Mouse (Mus musculus) heart, embryonic 16.5 days (tissue): ENCODE data around the gene Ercc2. TPM values are rescaled to one million over a fixed set of nuclear protein-coding genes. Genes with fewer than 3 reads are reported as not detected.

Experiments used
- ATAC-seq: fragments of 200-750 bp; cut with Nextera tagmentation; replicated peaks from 2 replicates; pipeline ENCODE4 v1.8.0; 2017; ENCODE audit warnings: moderate number of reproducible peaks; ENCODE audit not compliant: insufficient read depth, low FRiP score; ENCODE audit errors: extremely low read depth
- H3K27ac ChIP-seq: fragments of 300-500 bp; sonication (generic); 2 replicates; pipeline ENCODE4 v1.5.1; 2014; ENCODE audit warnings: mild to moderate bottlenecking, low read length, control low read depth, moderate library complexity
- H3K27me3 ChIP-seq: fragments of 300-500 bp; sonication (generic); 2 replicates; pipeline ENCODE4 v1.6.1; 2014; ENCODE audit warnings: low read length, mixed read lengths; ENCODE audit not compliant: control insufficient read depth, insufficient read depth
- H3K36me3 ChIP-seq: fragments of 300-500 bp; sonication (generic); 2 replicates; pipeline ENCODE4 v1.6.1; 2014; ENCODE audit not compliant: control insufficient read depth, insufficient read depth
- H3K4me1 ChIP-seq: fragments of 300-500 bp; sonication (generic); 2 replicates; pipeline ENCODE4 v1.6.1; 2014; ENCODE audit warnings: low read length, mixed read lengths; ENCODE audit not compliant: control insufficient read depth, insufficient read depth
- H3K4me2 ChIP-seq: fragments of 300-500 bp; sonication (generic); 2 replicates; pipeline ENCODE4 v1.6.1; 2014; ENCODE audit warnings: low read depth, mild to moderate bottlenecking, control low read depth, low read length
- H3K4me3 ChIP-seq: fragments of 300-500 bp; sonication (generic); 2 replicates; pipeline ENCODE4 v1.5.1; 2014; ENCODE audit warnings: mild to moderate bottlenecking, control low read depth, low read length
- H3K9ac ChIP-seq: fragments of 300-500 bp; sonication (generic); 2 replicates; pipeline ENCODE4 v1.6.1; 2014; ENCODE audit warnings: low read length, control low read depth
- H3K9me3 ChIP-seq: fragments of 300-500 bp; sonication (generic); replicated peaks from 2 replicates; pipeline ENCODE4 v1.6.1; 2016; ENCODE audit warnings: low read length; ENCODE audit not compliant: control insufficient read depth
- WGBS: fragments of 180-500 bp; shearing (Covaris S2); extraction: QIAGEN DNeasy Blood & Tissue Kit; methylation state at CpG from one replicate; pipeline ENCODE4 v1.1.7; 2014; 5-methylcytosine and 5-hydroxymethylcytosine counted together
- polyA plus RNA-seq: library from polyadenylated mRNA; unstranded; fragments of >200 nt; fragmentation: Nextera tagmentation; extraction: Ambion mirVana; gene quantifications from 2 replicates; pipeline ENCODE4 v1.2.1, GENCODE M21; 2015

Gene Ercc2
- polyA plus RNA-seq, result 11.1 and 12.8 TPM in 2 replicates

- H3K9me3 ChIP-seq, result no peaks in the 10 kb centered on the region
- ATAC-seq, result peak; percentile 96
- H3K4me1 ChIP-seq, result peaks cover 17% of the 10 kb centered on the region
- peak within 1 kb of the TSS; percentile 91 for H3K4me3 ChIP-seq
- peak within 1 kb of the TSS; percentile 84 for H3K9ac ChIP-seq
- no peaks in the 10 kb centered on the region for H3K27me3 ChIP-seq
- peaks cover 22% of the 10 kb centered on the region for H3K36me3 ChIP-seq
- H3K4me2 ChIP-seq, result peak within 1 kb of the TSS; percentile 84
- H3K27ac ChIP-seq, result peak within 1 kb of the TSS; percentile 41; the same call in 1 of the 2 replicates
- WGBS, result 5% methylated on average over 48 of the region's 48 CpGs
Observed at GRCm38 (mm10) chr7:19381377-19382165, at the start of gene Ercc2. Gene Ercc2 (plus strand): TSS chr7:19382010.

- Histone ChIP-seq H3K9me3 (no peaks in the 10 kb centered on the region), H3K36me3 (no peaks in the 10 kb centered on the region), H3K4me1 (peaks cover 14% of the 10 kb centered on the region), H3K4me2 (peak overlapping the region; percentile 73), H3K27me3 (no peaks in the 10 kb centered on the region), H3K4me3 (peak overlapping the region; percentile 63), H3K27ac (peak overlapping the region; percentile 89), H3K9ac (peak overlapping the region; percentile 83)
- WGBS, result 0% methylated on average over 52 of the region's 52 CpGs
- peak; percentile 76 for ATAC-seq
Observed at GRCm38 (mm10) chr7:19332709-19333352, 49.0 kb upstream of the Ercc2 start.

GRCm38 (mm10) chr7:19335583-19335982 lies 46.2 kb upstream of the Ercc2 start:
- Histone ChIP-seq H3K36me3 (no peaks in the 10 kb centered on the region), H3K4me2 (no peak overlapping the region), H3K4me3 (no peak overlapping the region), H3K27ac (no peak overlapping the region), H3K27me3 (no peaks in the 10 kb centered on the region), H3K4me1 (peaks cover 15% of the 10 kb centered on the region), H3K9ac (no peak overlapping the region), H3K9me3 (no peaks in the 10 kb centered on the region)
- ATAC-seq, result no peak
- WGBS, result 48% methylated on average over 3 of the region's 3 CpGs

- WGBS, result 54% methylated on average over 10 of the region's 10 CpGs
- Histone ChIP-seq H3K36me3 (no peaks in the 10 kb centered on the region), H3K27ac (peak overlapping the region; percentile 12), H3K27me3 (no peaks in the 10 kb centered on the region), H3K9me3 (no peaks in the 10 kb centered on the region), H3K4me3 (no peak overlapping the region), H3K4me2 (no peak overlapping the region), H3K9ac (no peak overlapping the region), H3K4me1 (peaks cover 23% of the 10 kb centered on the region)
- ATAC-seq, result no peak
Observed at GRCm38 (mm10) chr7:19337122-19337521, 44.7 kb upstream of the Ercc2 start.

- Histone ChIP-seq H3K4me1 (peaks cover 26% of the 10 kb centered on the region), H3K27me3 (no peaks in the 10 kb centered on the region), H3K9me3 (no peaks in the 10 kb centered on the region), H3K4me3 (no peak overlapping the region), H3K9ac (no peak overlapping the region), H3K36me3 (no peaks in the 10 kb centered on the region), H3K4me2 (no peak overlapping the region), H3K27ac (no peak overlapping the region)
- no peak for ATAC-seq
- 52% methylated on average over 2 of the region's 2 CpGs for WGBS
Observed at GRCm38 (mm10) chr7:19338060-19338459, 43.8 kb upstream of the Ercc2 start.

GRCm38 (mm10) chr7:19338596-19338995 lies 43.2 kb upstream of the Ercc2 start:
- no peak for ATAC-seq
- WGBS, result 48% methylated on average over 7 of the region's 7 CpGs
- no peaks in the 10 kb centered on the region for H3K36me3 ChIP-seq
- H3K9ac ChIP-seq, result no peak overlapping the region
- H3K4me1 ChIP-seq, result peaks cover 26% of the 10 kb centered on the region
- no peak overlapping the region for H3K4me3 ChIP-seq
- no peak overlapping the region for H3K4me2 ChIP-seq
- H3K27ac ChIP-seq, result no peak overlapping the region
- no peaks in the 10 kb centered on the region for H3K27me3 ChIP-seq
- H3K9me3 ChIP-seq, result no peaks in the 10 kb centered on the region

GRCm38 (mm10) chr7:19341250-19341649 lies 40.6 kb upstream of the Ercc2 start:
- Histone ChIP-seq H3K4me3 (peak overlapping the region; percentile 59), H3K4me1 (peaks cover 34% of the 10 kb centered on the region), H3K9me3 (no peaks in the 10 kb centered on the region), H3K36me3 (no peaks in the 10 kb centered on the region), H3K27ac (peak overlapping the region; percentile 98), H3K4me2 (peak overlapping the region; percentile 88), H3K27me3 (no peaks in the 10 kb centered on the region), H3K9ac (peak overlapping the region; percentile 75)
- 15% methylated on average over 10 of the region's 10 CpGs for WGBS
- no peak for ATAC-seq

GRCm38 (mm10) chr7:19341761-19342409 lies 39.9 kb upstream of the Ercc2 start:
- H3K27me3 ChIP-seq, result no peaks in the 10 kb centered on the region
- H3K36me3 ChIP-seq, result no peaks in the 10 kb centered on the region
- peak overlapping the region; percentile 88 for H3K4me2 ChIP-seq
- under 1% methylated on average over 41 of the region's 41 CpGs for WGBS
- H3K9ac ChIP-seq, result peak overlapping the region; percentile 75
- H3K4me3 ChIP-seq, result peak overlapping the region; percentile 59
- peaks cover 30% of the 10 kb centered on the region for H3K4me1 ChIP-seq
- no peaks in the 10 kb centered on the region for H3K9me3 ChIP-seq
- ATAC-seq, result peak; percentile 81
- peak overlapping the region; percentile 98 for H3K27ac ChIP-seq
